Mouse (Mus musculus): ENCODE data around the gene Phka1.
"Not testable (repeated sequence)": the region's sequence is repeated elsewhere in the genome, so short reads cannot be mapped to it uniquely, and the experiment has no call there.

The Phka1 gene
- long read RNA-seq, experiment 1, full-length matches to known transcripts, result 1 of 4 reads
- long read RNA-seq, experiment 1, partial matches to known transcripts, result 0 of 4 reads
- long read RNA-seq, experiment 1, other reads (novel, unspliced or antisense), result 3 of 4 reads
- long read RNA-seq, experiment 2, partial matches to known transcripts, result 2 of 5 reads
- long read RNA-seq, experiment 2, other reads (novel, unspliced or antisense), result 3 of 5 reads

GRCm38 (mm10) chrX:102643823-102644572, at the start of gene Phka1:
Phka1 (minus strand) TSS chrX:102644246.
- intact Hi-C loops (cut with DNase I), result no loop called here

DNA sequence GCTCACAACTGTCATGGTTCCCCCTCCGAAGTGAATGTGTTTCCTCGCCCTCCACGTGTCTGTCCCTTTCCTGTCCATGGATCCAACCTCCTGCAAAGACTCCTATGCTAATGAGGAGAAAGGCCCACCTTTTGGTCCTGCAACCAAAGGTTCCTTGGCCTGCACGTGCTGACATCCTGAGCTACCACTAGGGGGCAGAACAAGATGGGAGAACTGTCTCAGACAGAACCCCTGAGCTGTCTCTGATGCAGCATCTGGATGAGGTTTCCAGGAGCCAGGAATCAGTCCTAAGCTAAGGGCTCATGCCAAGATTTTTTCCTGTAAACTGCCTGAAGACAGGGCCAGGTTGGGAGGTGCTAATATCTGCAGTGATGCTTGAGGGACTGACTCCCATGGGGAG, 45.2 kb upstream of the Phka1 start:
- intact Hi-C loops (cut with DNase I), result not testable (repeated sequence)

DNA sequence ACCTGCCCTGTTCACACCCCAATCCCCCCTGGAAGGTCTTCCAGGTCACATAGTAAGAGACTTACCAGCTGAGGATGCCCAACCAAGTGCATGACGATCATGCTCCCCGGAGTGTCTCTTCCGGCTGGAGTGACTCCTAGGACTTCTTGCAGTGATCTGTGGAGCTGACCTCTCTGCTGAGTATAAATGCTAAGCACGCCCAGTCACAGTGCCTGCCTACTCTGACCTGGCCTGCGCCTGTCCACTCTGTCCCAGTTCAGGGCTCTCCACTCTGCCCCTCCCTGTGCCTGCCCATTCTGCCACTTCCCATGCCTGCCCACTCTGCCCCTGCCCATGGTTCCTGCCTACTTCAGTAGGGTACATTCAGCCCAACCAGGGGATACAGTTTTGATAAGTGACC, 42.8 kb upstream of the Phka1 start, which contains the start of gene Gm3880:
Gm3880 (minus strand) TSS at position 101 of the 400 bp plus-strand sequence.
- intact Hi-C loops (cut with DNase I), result not testable (repeated sequence)

DNA sequence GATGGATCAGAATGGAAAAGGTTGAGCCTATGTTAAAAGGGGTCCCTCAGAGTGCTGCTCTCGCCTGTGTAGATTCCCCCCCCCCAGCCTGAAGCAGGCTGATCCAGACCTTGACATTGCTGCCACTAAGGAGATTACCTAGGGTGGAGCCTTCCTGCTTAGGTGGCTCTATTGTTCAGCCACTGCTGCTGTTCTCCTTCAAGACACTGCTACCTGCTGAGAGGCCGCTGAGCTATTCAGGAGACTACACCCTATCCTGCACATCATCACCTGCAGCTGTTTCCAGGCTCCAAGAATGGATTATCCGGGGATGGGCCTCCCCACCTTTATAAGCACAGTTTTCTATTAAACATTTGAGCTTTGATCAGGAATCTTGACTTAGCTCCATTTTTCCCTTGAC, 40.7 kb upstream of the Phka1 start:
- intact Hi-C loops (cut with DNase I), result not testable (repeated sequence)

GRCm38 (mm10) chrX:102666641-102667040, 22.6 kb upstream of the Phka1 start:
- intact Hi-C loops (cut with DNase I), result no loop called here

- intact Hi-C loops (cut with DNase I), result no loop called here
Measured at GRCm38 (mm10) chrX:102660712-102661111, 16.7 kb upstream of the Phka1 start.

GRCm38 (mm10) chrX:102645691-102646090, 1.6 kb upstream of the Phka1 start:
- intact Hi-C loops (cut with DNase I), result no loop called here

GRCm38 (mm10) chrX:102645146-102645545, 1.1 kb upstream of the Phka1 start:
- intact Hi-C loops (cut with DNase I), result no loop called here

DNA sequence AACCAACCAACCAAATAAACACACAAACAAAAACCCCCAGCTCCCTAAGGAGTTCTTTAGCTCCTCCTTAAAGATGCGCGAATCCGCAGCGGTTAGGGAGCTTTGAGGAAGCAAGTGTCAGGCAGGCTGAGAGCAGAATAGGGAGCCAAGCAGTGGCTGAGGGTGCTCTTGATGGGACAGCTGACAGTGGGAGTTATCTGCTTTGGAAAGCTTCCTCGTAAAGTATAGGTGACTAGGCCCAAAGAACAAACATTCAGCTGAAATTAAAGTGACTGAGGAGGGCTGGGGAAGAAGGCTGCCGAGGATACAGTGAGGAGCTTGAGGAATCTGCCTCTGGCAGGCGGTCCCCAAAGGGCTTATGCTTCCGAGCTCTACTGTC, 516 bp upstream of the Phka1 start:
- intact Hi-C loops (cut with DNase I), result no loop called here

GRCm38 (mm10) chrX:102601269-102601668, 42.8 kb downstream of the Phka1 start:
- intact Hi-C loops (cut with DNase I), result no loop called here

DNA sequence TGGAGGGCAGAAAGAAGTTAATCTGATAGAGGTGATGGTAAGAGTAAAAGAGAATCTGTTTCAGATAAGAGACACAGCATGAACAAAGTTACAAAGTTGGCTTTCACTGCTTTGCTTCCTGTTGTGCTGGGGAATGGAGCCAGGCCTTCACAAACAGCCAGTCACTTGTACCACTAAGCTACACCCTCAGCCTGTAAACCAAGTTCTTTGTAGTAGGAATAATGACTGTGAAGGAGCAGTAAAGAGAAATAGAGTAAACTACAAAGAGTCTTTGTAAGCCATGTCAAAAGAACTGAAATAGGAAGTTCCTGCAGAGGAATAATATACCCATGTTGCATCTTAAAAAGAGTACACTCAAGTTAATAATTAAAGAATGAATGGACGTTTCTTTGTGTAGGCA, 55.5 kb downstream of the Phka1 start:
- intact Hi-C loops (cut with DNase I), result no loop called here

- intact Hi-C loops (cut with DNase I), result no loop called here
Measured at GRCm38 (mm10) chrX:102571186-102571585, 72.9 kb downstream of the Phka1 start.

DNA sequence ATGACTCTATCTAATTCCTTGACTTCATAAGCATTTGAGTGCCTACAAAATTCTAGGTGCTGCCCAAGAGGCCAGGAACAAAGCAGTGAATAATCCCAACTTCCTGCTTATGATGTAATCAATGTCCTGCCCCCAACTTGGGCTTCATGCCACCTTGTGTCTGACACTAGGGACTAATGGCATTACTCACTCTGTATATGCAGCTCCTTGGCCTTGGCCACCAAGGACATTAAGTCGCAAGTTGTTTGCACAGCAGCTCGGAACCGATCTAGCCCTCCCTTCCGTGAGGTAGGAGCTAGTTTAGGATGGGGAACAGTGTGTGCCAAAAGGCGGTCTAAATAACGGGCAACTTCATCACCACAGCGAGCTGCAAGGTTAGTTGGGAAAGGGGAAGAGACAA, 87.1 kb downstream of the Phka1 start:
- intact Hi-C loops (cut with DNase I), result no loop called here

- intact Hi-C loops (cut with DNase I), result no loop called here
Measured at GRCm38 (mm10) chrX:102509205-102509604, 134.8 kb downstream of the Phka1 start.

DNA sequence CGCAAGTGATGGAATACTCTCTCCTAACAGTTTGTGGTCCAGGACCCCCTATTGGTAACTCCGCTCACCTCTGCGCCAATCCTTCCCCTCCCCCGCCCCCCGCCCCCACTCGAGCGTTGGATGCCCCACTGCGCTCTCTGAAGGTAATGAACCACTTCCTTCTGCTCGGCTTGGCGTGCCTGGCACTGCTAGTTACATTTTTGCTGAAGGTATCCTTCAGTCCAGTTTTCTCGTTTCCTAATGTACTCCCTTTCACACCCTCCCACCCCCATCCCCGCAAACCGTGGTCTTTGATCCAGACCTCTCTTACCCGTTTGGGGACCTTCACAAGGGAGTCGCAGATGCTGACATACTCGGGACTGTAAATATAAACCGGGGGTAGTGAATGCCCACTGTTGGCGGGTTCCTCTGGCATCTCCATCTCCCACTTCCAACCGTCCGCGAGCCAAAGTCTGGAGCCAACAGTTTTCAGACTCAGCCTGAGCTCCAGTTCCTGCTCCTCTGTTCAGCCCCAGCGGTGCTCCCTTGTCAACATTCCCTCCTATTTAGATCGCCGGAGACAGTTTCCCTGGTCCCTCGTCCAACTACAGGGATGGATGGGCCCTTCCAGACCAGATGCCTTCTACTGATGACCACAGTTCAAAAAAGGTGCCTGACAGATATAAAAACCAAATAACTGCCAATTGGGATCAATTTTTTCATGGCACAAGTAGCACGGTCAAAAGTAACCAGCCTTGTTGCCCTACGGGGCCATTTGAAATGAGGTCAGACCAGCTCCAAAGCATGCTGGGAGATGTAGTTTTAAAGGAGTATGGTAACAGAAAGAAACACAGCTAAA, 139.2 kb downstream of the Phka1 start, which contains the start of gene Hdac8:
Hdac8 (minus strand) TSS at position 716 of the 838 bp plus-strand sequence.
- intact Hi-C loops (cut with DNase I), result no loop called here

- intact Hi-C loops (cut with DNase I), result no loop called here
Measured at GRCm38 (mm10) chrX:102504179-102504578, 139.9 kb downstream of the Phka1 start.

- intact Hi-C loops (cut with DNase I), result no loop called here
Measured at GRCm38 (mm10) chrX:102493992-102494730, 149.9 kb downstream of the Phka1 start.

DNA sequence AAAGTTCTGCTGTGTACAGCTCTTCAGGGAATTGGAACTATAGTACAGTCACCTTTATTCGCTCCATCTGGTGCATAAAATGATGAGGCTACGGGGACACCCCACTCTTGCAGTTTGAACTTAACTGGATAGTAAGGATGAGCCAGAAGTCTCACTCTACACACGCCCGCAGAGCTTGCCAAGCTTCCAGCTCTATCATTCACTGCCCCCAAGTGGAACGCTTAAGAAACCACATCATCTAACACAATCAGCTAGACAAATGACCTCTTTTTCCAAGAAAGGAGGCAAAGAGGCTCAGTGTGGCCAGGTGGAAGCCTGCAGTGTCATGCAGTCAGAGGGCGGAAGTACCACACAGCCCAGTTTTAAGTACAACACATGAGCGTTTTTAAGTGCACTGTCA, 158.5 kb downstream of the Phka1 start:
- intact Hi-C loops (cut with DNase I), result no loop called here

GRCm38 (mm10) chrX:102479665-102480064, 164.4 kb downstream of the Phka1 start:
- intact Hi-C loops (cut with DNase I), result loop anchor here (5.0 kb wide), 2 partner anchors 262 to 322 kb away; partner anchors contain the start of gene Ercc6l

GRCm38 (mm10) chrX:102478965-102479364, 165.1 kb downstream of the Phka1 start:
- intact Hi-C loops (cut with DNase I), result loop anchor here (5.0 kb wide), 2 partner anchors 262 to 322 kb away; partner anchors contain the start of gene Ercc6l

DNA sequence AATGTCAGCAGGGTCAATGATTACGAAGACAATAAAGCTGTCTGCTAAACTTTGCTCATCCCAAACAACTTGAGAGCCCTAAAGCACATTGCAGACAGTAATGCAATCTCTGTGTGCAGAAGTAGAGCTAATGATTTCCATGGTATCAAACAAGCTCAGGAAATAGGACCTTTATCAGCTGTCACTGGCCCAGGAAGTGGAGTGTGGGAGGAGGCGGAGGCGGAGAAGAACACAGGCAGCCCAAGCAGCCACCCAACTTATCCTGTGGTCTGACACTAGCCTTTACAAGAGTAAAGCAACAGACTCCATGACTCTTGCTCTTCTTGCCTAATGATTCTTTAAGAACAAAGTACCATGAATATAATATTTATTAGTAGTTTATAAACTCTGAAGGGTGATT, 165.6 kb downstream of the Phka1 start:
- intact Hi-C loops (cut with DNase I), result loop anchor here (5.0 kb wide), 2 partner anchors 261 to 321 kb away; partner anchors contain the start of gene Ercc6l

Measured in adrenal gland (tissue).